ENCODE assay signal across 13 mouse cellular contexts in genomic region chr1:171465749-171466412, GRCm38 (mm10). TPM values are rescaled to one million over a fixed set of nuclear protein-coding genes. Genes with fewer than 3 reads are reported as not detected.
"Had no signal": no experiment of that assay in that cellular context is flagged by ENCODE, and none has a peak within 500 bp of the region (broad histone marks: within the 10 kb centered on the region; RNA-seq: fewer than 3 reads in every experiment).

No protein-coding gene starts in this region.

- H3K4me2 ChIP-seq: liver, embryonic 12.5 days; lung, embryonic 15.5 days; midbrain, embryonic 13.5 days; neural tube, embryonic 15.5 days had no signal

- H3K27me3 ChIP-seq: liver, embryonic 12.5 days; lung, embryonic 15.5 days; midbrain, embryonic 13.5 days; neural tube, embryonic 15.5 days had no signal

- H3K27ac ChIP-seq: kidney, postnatal 0 days; limb, embryonic 10.5 days; liver, embryonic 12.5 days; lung, embryonic 15.5 days; midbrain, embryonic 13.5 days; neural tube, embryonic 15.5 days had no signal

- H3K36me3 ChIP-seq: midbrain, embryonic 13.5 days; neural tube, embryonic 15.5 days had no signal

- H3K4me3 ChIP-seq: limb, embryonic 10.5 days; liver, embryonic 12.5 days; lung, embryonic 15.5 days; midbrain, embryonic 13.5 days; neural tube, embryonic 15.5 days had no signal

- DNase-seq: kidney, adult 9 months; kidney, postnatal 4 days; lung, postnatal 14 days; right cerebral cortex, adult 18-20 months; right cerebral cortex, postnatal 25 days; thymus, postnatal 4 days had no signal

- ATAC-seq: liver, embryonic 12.5 days; midbrain, embryonic 13.5 days had no signal

- H3K9ac ChIP-seq: liver, embryonic 12.5 days; lung, embryonic 15.5 days; midbrain, embryonic 13.5 days; neural tube, embryonic 15.5 days had no signal

- H3K9me3 ChIP-seq: limb, embryonic 10.5 days; liver, embryonic 12.5 days; lung, embryonic 15.5 days; midbrain, embryonic 13.5 days; neural tube, embryonic 15.5 days had no signal

- H3K4me1 ChIP-seq: limb, embryonic 10.5 days; midbrain, embryonic 13.5 days; neural tube, embryonic 15.5 days had no signal

RNA-seq across cellular contexts. Expression of gene Tstd1, which starts 47.2 kb away (rescaled TPM):
- total RNA-seq: midbrain, postnatal 0 days had no signal
